Mouse (Mus musculus): ENCODE data around the gene Cdca7l.
"Not testable (repeated sequence)": the region's sequence is repeated elsewhere in the genome, so short reads cannot be mapped to it uniquely, and the experiment has no call there.

Cdca7l gene

DNA sequence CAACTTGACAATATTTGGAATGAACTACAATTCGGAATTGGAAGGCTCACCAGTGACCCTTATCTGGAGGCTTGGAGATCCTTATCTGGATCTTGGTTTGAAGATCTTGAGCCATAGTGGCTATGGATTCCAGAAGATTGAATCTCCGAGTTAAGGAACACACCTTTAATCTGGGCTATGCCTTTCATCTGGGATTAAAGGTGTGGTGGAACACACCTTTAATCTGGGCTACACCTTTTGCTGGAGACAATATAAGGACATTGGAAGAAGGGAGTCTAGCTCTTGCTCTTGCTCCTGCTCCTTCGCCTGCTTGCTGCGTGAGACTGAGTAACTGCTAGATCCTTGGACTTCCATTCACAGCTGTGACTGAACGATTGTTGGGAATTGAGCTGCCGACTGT, at the start of gene Cdca7l:
TSS of gene Cdca7l (plus strand) at position 301 of the 400 bp plus-strand sequence.
- not testable (repeated sequence) for DNase-seq (ENCODE audit: extremely low read depth, insufficient read length, low spot score)

- no peak for DNase-seq (ENCODE audit: extremely low read depth, insufficient read length, low spot score)
Measured at GRCm38 (mm10) chr12:117756010-117756409, 48.1 kb upstream of the Cdca7l start.

DNA sequence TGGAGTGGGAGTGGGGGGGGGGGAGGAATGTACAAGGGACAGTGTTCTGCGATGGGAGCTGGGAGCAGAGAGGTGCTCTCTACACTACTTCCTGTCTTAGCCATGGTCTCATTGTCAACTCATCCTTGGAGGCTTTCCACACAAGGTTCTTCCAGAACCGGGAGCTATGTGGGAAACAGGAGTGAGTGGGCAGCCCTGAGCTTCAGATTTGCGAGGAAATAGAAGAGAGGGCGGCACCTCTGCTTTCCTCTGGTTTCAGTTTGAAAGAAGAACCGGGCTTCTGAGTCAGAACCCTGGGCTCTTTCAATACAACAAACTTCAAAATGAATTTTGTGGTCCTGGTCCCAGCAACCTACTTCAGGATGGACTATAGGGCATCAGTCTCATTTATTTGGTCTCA, 43.7 kb upstream of the Cdca7l start:
- no peak for DNase-seq (ENCODE audit: extremely low read depth, insufficient read length, low spot score)

- DNase-seq (ENCODE audit: extremely low read depth, insufficient read length, low spot score): no peak
Measured at GRCm38 (mm10) chr12:117760846-117761245, 43.2 kb upstream of the Cdca7l start.

- no peak for DNase-seq (ENCODE audit: extremely low read depth, insufficient read length, low spot score)
Measured at GRCm38 (mm10) chr12:117761698-117762097, 42.4 kb upstream of the Cdca7l start.

GRCm38 (mm10) chr12:117763247-117763646, 40.8 kb upstream of the Cdca7l start:
- DNase-seq (ENCODE audit: extremely low read depth, insufficient read length, low spot score): no peak

GRCm38 (mm10) chr12:117764839-117765238, 39.2 kb upstream of the Cdca7l start:
- peak; percentile 24 for DNase-seq (ENCODE audit: extremely low read depth, insufficient read length, low spot score)

- no peak for DNase-seq (ENCODE audit: extremely low read depth, insufficient read length, low spot score)
Measured at GRCm38 (mm10) chr12:117769113-117769512, 35.0 kb upstream of the Cdca7l start.

GRCm38 (mm10) chr12:117770211-117770610, 33.9 kb upstream of the Cdca7l start:
- no peak for DNase-seq (ENCODE audit: extremely low read depth, insufficient read length, low spot score)

- no peak for DNase-seq (ENCODE audit: extremely low read depth, insufficient read length, low spot score)
Measured at GRCm38 (mm10) chr12:117771156-117771555, 32.9 kb upstream of the Cdca7l start.

DNA sequence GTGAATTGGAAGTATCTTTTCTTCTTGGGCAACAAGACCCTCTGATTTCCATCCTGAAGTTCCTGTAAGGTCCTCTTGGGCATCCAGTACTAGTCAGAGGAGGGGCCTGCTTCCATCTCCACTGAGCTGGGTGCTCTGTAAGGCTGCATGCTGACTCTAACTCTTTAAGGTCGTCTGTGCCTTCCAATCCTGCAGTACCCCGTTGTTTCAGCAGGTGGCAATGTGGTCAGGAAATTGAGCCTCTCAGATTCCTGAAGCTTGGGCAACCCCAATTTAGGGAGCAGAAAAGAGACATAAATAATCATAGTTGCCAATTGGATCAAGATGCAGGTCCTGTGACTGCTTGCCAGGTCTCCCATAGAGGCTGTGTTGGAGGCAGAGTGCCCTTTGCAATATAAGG, 31.5 kb upstream of the Cdca7l start:
- DNase-seq (ENCODE audit: extremely low read depth, insufficient read length, low spot score): peak; percentile 8

DNA sequence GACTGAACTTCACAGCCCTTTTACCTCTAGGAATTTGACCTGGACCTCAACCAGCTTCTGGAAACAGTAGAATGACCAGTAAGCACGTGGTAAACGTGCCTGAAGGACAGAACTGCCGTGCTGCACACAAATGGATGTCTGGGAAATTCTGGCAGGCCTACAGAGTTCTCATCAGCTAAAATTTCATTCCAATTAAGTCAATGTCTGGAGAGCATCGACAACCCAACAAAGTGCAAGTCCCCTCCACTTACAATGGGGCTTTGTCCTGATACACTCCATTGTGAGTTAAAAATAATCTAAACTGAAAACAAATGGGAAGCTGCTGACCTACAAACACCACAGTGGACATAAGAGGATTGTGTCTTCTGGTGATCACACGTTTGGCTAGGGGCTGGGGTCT, 27.2 kb upstream of the Cdca7l start:
- DNase-seq (ENCODE audit: extremely low read depth, insufficient read length, low spot score): no peak

- DNase-seq (ENCODE audit: extremely low read depth, insufficient read length, low spot score): no peak
Measured at GRCm38 (mm10) chr12:117781360-117781759, 22.7 kb upstream of the Cdca7l start.

DNA sequence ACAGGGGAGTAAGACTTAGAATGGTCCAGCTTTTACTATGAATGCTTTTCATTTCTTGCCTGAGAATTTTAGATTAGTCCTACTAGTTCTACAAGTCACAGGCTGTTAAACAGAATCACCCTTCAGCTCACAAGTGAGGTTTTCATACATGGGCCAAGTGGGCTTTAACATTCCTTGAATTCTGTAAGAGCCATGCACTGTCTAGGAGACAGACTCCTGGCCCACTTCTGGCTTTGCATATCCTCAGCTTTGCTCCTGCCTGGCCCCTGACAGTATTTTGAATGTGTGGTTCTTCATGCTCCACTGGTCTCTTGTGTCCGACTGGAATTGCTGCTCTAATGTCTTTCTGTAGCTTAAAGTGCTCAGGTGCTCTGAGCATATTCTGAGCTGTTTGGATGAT, 20.7 kb upstream of the Cdca7l start:
- no peak for DNase-seq (ENCODE audit: extremely low read depth, insufficient read length, low spot score)

GRCm38 (mm10) chr12:117786621-117787020, 17.5 kb upstream of the Cdca7l start:
- no peak for DNase-seq (ENCODE audit: extremely low read depth, insufficient read length, low spot score)

GRCm38 (mm10) chr12:117788513-117789011, 15.5 kb upstream of the Cdca7l start:
- DNase-seq (ENCODE audit: extremely low read depth, insufficient read length, low spot score): no peak

DNA sequence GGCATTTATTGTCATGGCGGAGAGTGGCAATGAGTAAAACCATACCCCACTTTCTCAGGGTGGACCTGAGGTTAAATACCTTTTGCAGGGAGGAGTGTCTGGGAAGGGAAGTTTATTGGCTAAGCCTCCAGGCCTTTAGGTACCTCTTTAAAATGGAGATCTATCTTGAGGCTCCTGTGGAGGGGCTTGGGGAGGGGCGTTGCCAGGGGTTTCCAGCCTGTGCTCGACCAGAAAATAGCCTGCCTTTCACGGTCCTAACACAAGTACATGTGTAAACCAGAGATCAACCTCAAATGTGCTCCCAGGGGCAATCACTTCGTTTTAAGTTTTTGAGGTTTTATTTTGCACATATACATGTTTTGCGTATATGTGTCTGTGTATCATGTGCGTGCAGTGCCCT, 15.1 kb upstream of the Cdca7l start:
- no peak for DNase-seq (ENCODE audit: extremely low read depth, insufficient read length, low spot score)

DNA sequence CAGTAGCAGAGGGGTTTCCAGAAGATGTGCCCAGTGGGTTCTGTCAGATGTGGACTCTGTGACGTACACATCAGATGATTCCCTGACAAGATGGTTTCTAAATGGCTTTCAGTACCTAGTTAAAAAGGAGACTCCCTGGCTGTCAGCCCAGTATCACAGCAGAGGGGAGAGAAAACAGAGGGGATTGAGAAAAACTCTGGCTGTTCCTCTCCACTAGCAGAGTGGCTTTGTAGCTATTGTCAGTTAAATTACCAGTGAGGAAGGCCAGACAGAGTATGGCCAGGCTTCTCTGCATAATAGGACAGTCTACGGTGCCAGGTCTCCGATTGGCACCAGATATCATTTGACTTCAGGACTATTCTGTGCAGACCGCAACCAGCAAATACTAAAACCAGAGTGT, 8.8 kb upstream of the Cdca7l start:
- no peak for DNase-seq (ENCODE audit: extremely low read depth, insufficient read length, low spot score)

- DNase-seq (ENCODE audit: extremely low read depth, insufficient read length, low spot score): no peak
Measured at GRCm38 (mm10) chr12:117805576-117805975, 1.5 kb downstream of the Cdca7l start.

GRCm38 (mm10) chr12:117806007-117806451, 1.9 kb downstream of the Cdca7l start:
- no peak for DNase-seq (ENCODE audit: extremely low read depth, insufficient read length, low spot score)

DNA sequence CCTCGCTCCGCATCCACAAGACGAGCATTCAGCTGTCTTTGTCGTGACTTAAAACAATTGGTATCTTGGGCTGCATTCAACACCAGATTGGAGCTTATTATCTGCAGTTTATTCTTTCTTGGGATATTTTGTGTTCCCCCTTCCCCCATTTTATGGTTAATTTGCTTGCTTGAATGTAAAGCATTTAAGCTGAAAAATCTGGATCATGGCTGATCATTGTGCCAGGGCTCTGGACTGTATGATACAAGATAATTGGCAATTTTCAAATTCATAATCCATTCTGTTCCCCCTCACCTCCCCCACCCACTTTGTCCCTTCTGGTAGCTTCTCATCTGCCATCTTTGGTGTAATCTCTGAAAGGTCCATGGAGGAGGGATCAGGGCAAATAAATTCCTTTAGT, 2.4 kb downstream of the Cdca7l start:
- DNase-seq (ENCODE audit: extremely low read depth, insufficient read length, low spot score): no peak

DNA sequence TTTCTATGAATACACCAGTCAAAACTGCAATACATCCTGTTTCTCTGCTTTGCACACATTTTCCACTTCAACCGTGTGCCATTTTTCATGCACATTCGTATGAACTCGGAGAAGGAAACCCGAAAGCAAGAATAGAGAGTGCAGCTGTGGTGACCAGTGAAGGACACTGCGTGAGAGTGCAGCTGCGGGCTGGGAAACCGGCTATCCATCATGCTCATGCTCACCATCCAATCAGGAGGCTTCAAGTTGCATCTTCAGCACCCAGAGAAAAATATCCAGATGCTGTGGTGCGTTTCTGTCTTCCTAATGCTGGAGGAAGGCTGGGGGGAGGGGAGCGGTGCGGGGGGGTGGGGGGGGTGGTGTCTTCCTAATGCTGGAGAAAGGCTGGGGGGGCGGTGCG, 3.5 kb downstream of the Cdca7l start:
- DNase-seq (ENCODE audit: extremely low read depth, insufficient read length, low spot score): no peak

Measured in 3134 (cell line).